Mouse (Mus musculus) limb, embryonic 10.5 days (tissue): ENCODE measurements around the gene Gdf2. TPM values are rescaled to one million over a fixed set of nuclear protein-coding genes. Genes with fewer than 3 reads are reported as not detected.

Experiments used
- DNase-seq: peaks from one replicate; pipeline ENCODE4 v3.0.0-alpha.2; 2017; ENCODE audit warnings: low spot score
- H3K27ac ChIP-seq: fragments of 300-500 bp; sonication (generic); 2 replicates; pipeline ENCODE4 v1.5.1; 2016; ENCODE audit warnings: mild to moderate bottlenecking
- H3K27me3 ChIP-seq: fragments of 300-500 bp; sonication (generic); 2 replicates; pipeline ENCODE4 v1.6.1; 2016; ENCODE audit warnings: low read depth, mild to moderate bottlenecking; ENCODE audit not compliant: poor library complexity, severe bottlenecking
- H3K36me3 ChIP-seq: fragments of 300-500 bp; sonication (generic); 2 replicates; pipeline ENCODE4 v1.6.1; 2016; ENCODE audit warnings: mild to moderate bottlenecking, moderate library complexity
- H3K4me1 ChIP-seq: fragments of 300-500 bp; sonication (generic); 2 replicates; pipeline ENCODE4 v1.6.1; 2016
- H3K4me3 ChIP-seq: fragments of 300-500 bp; sonication (generic); 2 replicates; pipeline ENCODE4 v1.5.1; 2016; ENCODE audit warnings: mild to moderate bottlenecking, moderate library complexity
- H3K9me3 ChIP-seq: fragments of 300-500 bp; sonication (generic); replicated peaks from 2 replicates; pipeline ENCODE4 v1.6.1; 2016; ENCODE audit warnings: mild to moderate bottlenecking
- WGBS: fragments of 180-500 bp; shearing (Covaris S2); methylation state at CpG from one replicate; pipeline ENCODE4 v1.1.7; 2016; 5-methylcytosine and 5-hydroxymethylcytosine counted together
- polyA plus RNA-seq: library from polyadenylated mRNA; unstranded; fragments of >200 nt; fragmentation: Nextera tagmentation; extraction: Ambion mirVana; gene quantifications from 2 replicates; pipeline ENCODE4 v1.2.1, GENCODE M21; 2016

Gdf2 gene
- polyA plus RNA-seq, 1 experiment from 2014 or later: not detected

- H3K27me3 ChIP-seq: peaks cover 72% of the 10 kb centered on the region
- peaks cover 8% of the 10 kb centered on the region for H3K4me1 ChIP-seq
- WGBS: 39% methylated on average over 17 of the region's 17 CpGs
- no peak overlapping the region for H3K27ac ChIP-seq
- H3K9me3 ChIP-seq: no peaks in the 10 kb centered on the region
- no peaks in the 10 kb centered on the region for H3K36me3 ChIP-seq
- no peak overlapping the region for H3K4me3 ChIP-seq
- no peak for DNase-seq
These were observed 9.0 kb upstream of the Gdf2 start for GRCm38 (mm10) chr14:33931853-33932252.

GRCm38 (mm10) chr14:33932935-33933703 lies 7.7 kb upstream of the Gdf2 start:
- Histone ChIP-seq H3K4me1 (peaks cover 8% of the 10 kb centered on the region), H3K9me3 (no peaks in the 10 kb centered on the region), H3K27ac (no peak overlapping the region), H3K4me3 (no peak overlapping the region), H3K36me3 (no peaks in the 10 kb centered on the region), H3K27me3 (peaks cover 62% of the 10 kb centered on the region)
- WGBS: 71% methylated on average over 10 of the region's 10 CpGs
- peak; percentile 82 for DNase-seq

DNA sequence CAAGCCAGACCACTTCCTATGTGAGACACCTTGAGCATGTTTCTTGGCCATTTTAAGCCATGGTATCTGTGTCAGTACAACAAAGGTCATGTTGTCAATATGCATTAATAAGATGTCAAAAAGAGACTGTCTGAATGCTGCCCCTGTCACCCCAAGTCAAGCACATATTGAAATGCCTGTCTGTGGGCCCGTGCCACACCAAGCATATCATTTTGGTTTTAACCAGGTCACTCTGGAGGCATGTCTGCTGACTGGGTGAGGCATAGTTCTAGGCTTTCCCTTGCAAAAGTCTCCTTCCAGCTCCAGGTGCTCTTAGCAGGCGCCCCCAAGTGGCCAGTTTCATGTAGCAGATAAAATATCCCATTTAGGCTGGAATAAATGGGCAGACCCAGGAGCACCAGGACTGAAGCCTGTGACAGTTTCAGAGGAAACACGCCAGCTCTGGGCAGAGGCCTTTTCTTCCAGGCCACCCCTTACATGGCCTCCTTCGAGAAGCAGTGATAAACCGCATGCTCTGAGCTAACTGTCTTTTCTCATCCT lies 7.0 kb upstream of the Gdf2 start:
- DNase-seq: peak; percentile 76
- no peaks in the 10 kb centered on the region for H3K36me3 ChIP-seq
- H3K9me3 ChIP-seq: no peaks in the 10 kb centered on the region
- H3K27me3 ChIP-seq: peaks cover 55% of the 10 kb centered on the region
- H3K4me3 ChIP-seq: no peak overlapping the region
- 46% methylated on average over 5 of the region's 5 CpGs for WGBS
- H3K27ac ChIP-seq: no peak overlapping the region
- H3K4me1 ChIP-seq: peaks cover 8% of the 10 kb centered on the region

GRCm38 (mm10) chr14:33939117-33939516 lies 1.7 kb upstream of the Gdf2 start:
- no peaks in the 10 kb centered on the region for H3K36me3 ChIP-seq
- DNase-seq: peak; percentile 87
- no peaks in the 10 kb centered on the region for H3K9me3 ChIP-seq
- peaks cover 5% of the 10 kb centered on the region; the same call in 1 of the 2 replicates for H3K4me1 ChIP-seq
- WGBS: 27% methylated on average over 9 of the region's 9 CpGs
- 0 out of 2 replicates have a peak overlapping the region, but pooled peaks have one; percentile 14 for H3K27ac ChIP-seq
- H3K27me3 ChIP-seq: peaks cover 27% of the 10 kb centered on the region
- H3K4me3 ChIP-seq: peak overlapping the region; percentile 33; the same call in 1 of the 2 replicates

- Histone ChIP-seq H3K9me3 (no peaks in the 10 kb centered on the region), H3K27me3 (0 out of 2 replicates have a peak, but pooled peaks cover 13% of the 10 kb centered on the region), H3K27ac (no peak overlapping the region), H3K36me3 (no peaks in the 10 kb centered on the region), H3K4me3 (no peak overlapping the region), H3K4me1 (peaks cover 5% of the 10 kb centered on the region; the same call in 1 of the 2 replicates)
- 74% methylated on average over 5 of the region's 5 CpGs for WGBS
- no peak for DNase-seq
These were observed 1.4 kb downstream of the Gdf2 start for GRCm38 (mm10) chr14:33942222-33942621.

DNA sequence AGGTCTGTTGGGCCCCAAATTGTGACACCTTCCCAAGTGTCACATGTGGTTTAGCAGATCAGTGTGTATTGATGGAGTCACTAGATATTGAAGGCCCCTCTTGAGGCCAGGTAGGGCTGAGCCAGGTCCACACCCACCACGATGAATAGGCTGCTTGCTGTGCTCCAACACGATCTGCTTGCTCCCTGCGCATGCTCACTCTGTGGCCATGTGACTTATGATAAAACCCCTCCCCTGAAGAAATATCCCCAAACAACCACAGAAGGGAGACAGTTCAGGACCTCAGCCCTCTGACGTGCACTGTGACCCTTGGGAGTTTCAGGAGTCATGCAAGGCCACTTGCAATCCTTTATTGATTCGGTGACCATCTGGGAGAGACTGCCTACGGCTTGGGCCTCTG lies 5.3 kb downstream of the Gdf2 start:
- no peak overlapping the region for H3K27ac ChIP-seq
- H3K9me3 ChIP-seq: no peaks in the 10 kb centered on the region
- H3K36me3 ChIP-seq: no peaks in the 10 kb centered on the region
- H3K4me3 ChIP-seq: no peak overlapping the region
- 0 out of 2 replicates have a peak, but pooled peaks cover 2% of the 10 kb centered on the region for H3K27me3 ChIP-seq
- H3K4me1 ChIP-seq: no peaks in the 10 kb centered on the region
- DNase-seq: no peak
- WGBS: 82% methylated on average over 6 of the region's 6 CpGs

DNA sequence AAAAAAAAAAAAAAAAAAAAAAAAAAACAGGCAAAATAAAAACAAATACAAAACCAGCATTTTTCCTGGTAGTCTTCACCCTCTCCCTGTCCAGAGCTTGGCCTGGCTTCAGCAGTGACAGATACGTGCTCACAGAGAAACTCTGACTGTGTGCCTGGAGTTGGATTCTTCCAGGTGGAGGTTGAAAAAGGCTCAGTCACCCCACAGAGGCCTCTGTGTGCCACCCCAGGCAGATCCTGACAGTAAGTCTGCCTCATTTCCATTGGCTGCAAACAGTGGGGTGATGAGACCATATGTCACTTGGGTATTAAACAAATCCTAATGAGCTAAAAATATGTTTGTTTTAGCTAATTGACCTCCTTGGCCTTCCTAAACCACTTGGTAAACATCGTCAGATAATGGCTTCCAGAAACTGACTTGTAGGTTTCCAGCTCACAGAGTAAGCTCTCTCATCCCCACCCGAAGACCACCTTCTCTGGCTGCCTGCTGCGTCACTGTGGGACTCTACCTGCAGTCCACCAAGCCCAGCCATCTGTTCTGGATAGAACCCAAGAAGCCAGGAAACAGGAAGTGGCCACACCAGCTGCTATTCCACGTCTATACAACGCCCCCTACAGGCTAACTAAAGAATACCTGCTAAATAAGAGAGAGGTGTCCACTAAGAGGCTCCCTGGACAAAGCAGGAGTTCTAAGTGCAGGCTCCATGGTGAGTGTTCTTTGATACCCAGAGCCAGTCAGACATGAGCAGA lies 11.6 kb downstream of the Gdf2 start:
- H3K4me3 ChIP-seq: no peak overlapping the region
- no peaks in the 10 kb centered on the region for H3K27me3 ChIP-seq
- WGBS: 58% methylated on average over 6 of the region's 6 CpGs
- H3K36me3 ChIP-seq: no peaks in the 10 kb centered on the region
- no peak overlapping the region for H3K27ac ChIP-seq
- H3K9me3 ChIP-seq: no peaks in the 10 kb centered on the region
- no peak for DNase-seq
- H3K4me1 ChIP-seq: no peaks in the 10 kb centered on the region

DNA sequence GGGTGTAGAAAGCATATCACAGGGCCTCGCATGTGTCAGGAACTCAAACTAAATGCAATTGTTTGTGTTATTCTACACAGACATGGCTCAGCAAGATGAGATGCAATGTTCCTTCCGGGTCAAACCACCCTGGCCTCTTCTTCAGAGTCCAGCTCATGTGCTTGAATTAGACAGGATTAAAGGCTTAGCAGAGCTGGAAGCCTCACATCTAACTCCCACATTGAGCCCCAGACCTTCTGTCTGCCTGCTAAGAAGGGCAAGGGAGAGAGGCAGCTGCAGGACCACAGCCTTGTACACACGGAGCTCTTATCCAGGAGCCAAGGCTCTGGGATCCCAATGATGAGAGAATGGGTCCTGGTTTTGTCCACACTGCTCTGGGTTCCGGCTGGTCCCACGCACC lies 12.9 kb downstream of the Gdf2 start, which contains the start of gene Rbp3:
TSS of gene Rbp3 (plus strand) at position 243 of the 400 bp plus-strand sequence.
- 0 out of 2 replicates have a peak, but pooled peaks cover 2% of the 10 kb centered on the region for H3K27me3 ChIP-seq
- no peaks in the 10 kb centered on the region for H3K9me3 ChIP-seq
- H3K4me3 ChIP-seq: no peak within 1 kb of the TSS
- WGBS: 91% methylated on average over 5 of the region's 5 CpGs
- H3K36me3 ChIP-seq: no peaks in the 10 kb centered on the region
- H3K27ac ChIP-seq: no peak within 1 kb of the TSS
- DNase-seq: no peak
- H3K4me1 ChIP-seq: no peaks in the 10 kb centered on the region

DNA sequence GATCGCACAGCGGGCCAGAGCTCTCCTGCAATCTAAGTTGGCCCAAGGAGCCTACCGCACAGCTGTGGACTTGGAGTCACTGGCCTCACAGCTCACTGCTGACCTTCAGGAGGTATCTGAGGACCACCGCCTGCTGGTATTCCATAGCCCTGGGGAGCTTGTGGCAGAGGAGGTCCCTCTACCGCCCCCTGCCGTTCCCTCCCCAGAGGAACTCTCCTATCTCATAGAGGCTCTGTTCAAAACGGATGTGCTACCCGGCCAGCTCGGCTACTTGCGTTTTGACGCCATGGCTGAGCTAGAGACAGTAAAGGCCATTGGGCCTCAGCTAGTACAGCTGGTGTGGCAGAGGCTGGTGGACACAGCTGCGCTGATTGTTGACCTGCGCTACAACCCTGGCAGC lies 15.2 kb downstream of the Gdf2 start:
- no peak overlapping the region for H3K27ac ChIP-seq
- 0 out of 2 replicates have a peak, but pooled peaks cover 2% of the 10 kb centered on the region for H3K27me3 ChIP-seq
- no peak for DNase-seq
- H3K9me3 ChIP-seq: no peaks in the 10 kb centered on the region
- WGBS: 71% methylated on average over 13 of the region's 13 CpGs
- no peaks in the 10 kb centered on the region for H3K36me3 ChIP-seq
- no peak overlapping the region for H3K4me3 ChIP-seq
- H3K4me1 ChIP-seq: no peaks in the 10 kb centered on the region

DNA sequence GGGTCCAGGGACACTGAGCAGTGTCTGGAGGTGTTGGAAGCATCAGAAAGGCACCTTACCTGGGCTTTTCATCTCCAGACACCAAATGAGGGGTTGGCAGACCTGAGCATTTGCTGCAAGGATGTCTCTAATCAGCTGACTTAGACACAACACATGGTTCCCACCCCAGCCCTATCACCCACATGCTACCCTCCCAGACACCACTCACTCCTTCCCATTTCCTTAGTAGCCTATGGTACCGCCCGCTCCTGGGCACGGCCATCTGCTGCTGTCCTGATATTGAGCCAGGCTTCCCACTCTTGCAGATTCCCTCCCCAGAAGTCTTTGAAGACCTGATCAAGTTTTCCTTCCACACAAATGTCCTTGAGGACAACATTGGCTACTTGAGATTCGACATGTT lies 17.3 kb downstream of the Gdf2 start:
- no peak overlapping the region for H3K27ac ChIP-seq
- WGBS: 89% methylated on average over 4 of the region's 4 CpGs
- no peaks in the 10 kb centered on the region for H3K9me3 ChIP-seq
- no peak for DNase-seq
- no peaks in the 10 kb centered on the region for H3K4me1 ChIP-seq
- H3K4me3 ChIP-seq: no peak overlapping the region
- no peaks in the 10 kb centered on the region for H3K36me3 ChIP-seq
- H3K27me3 ChIP-seq: 0 out of 2 replicates have a peak, but pooled peaks cover 2% of the 10 kb centered on the region

DNA sequence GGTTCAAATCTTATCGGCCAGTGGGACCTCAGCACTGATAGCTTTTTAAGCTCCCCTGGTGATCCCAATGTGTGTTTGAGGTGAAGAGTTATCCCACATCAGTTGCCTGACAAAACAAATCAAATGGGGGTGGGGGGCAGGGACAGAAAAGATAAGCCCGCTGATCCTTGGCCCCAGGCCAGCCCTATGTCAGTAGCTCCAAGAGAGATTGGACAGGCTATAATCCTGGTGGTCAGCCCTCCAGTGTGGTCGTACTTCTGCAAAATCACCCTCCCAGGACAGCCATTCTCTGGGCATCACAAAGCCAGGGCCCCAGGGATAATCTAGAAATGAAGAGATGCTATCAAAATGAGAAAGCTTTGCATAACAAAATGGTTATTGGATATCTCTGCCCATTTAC lies 18.0 kb downstream of the Gdf2 start:
- no peak overlapping the region for H3K27ac ChIP-seq
- no peak overlapping the region for H3K4me3 ChIP-seq
- no peak for DNase-seq
- H3K36me3 ChIP-seq: no peaks in the 10 kb centered on the region
- 74% methylated on average over 3 of the region's 3 CpGs for WGBS
- no peaks in the 10 kb centered on the region for H3K9me3 ChIP-seq
- 0 out of 2 replicates have a peak, but pooled peaks cover 2% of the 10 kb centered on the region for H3K27me3 ChIP-seq
- no peaks in the 10 kb centered on the region for H3K4me1 ChIP-seq

DNA sequence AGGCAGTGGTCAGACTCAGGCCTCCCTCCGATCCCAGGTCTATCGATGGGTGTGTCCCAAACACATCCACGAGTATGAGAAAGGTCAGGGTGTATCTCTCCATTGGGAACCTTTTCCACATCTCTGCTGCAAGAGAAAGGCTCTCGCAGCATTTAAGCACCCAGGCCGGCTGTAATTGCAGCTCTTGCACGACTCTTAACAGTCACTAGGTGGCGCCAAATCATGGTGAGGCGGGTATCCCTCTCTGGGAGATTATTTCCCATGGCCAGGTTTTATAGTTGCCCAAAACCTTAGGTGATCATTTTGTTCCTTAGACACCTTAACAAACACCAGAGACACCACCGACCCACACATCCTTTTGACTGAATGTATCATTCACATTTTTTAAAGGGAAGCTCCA lies 18.5 kb downstream of the Gdf2 start:
- Histone ChIP-seq H3K4me1 (no peaks in the 10 kb centered on the region), H3K27ac (no peak overlapping the region), H3K36me3 (no peaks in the 10 kb centered on the region), H3K4me3 (no peak overlapping the region), H3K9me3 (no peaks in the 10 kb centered on the region), H3K27me3 (0 out of 2 replicates have a peak, but pooled peaks cover 2% of the 10 kb centered on the region)
- 14% methylated on average over 9 of the region's 9 CpGs for WGBS
- peak; percentile 57 for DNase-seq

- H3K27ac ChIP-seq: no peak overlapping the region
- DNase-seq: no peak
- H3K9me3 ChIP-seq: no peaks in the 10 kb centered on the region
- H3K4me3 ChIP-seq: no peak overlapping the region
- 61% methylated on average over 7 of the region's 7 CpGs for WGBS
- H3K27me3 ChIP-seq: no peaks in the 10 kb centered on the region
- H3K4me1 ChIP-seq: no peaks in the 10 kb centered on the region
- no peaks in the 10 kb centered on the region for H3K36me3 ChIP-seq
These were observed 24.8 kb downstream of the Gdf2 start for GRCm38 (mm10) chr14:33965675-33966074.
